Mouse (Mus musculus) ES-Bruce4 (cell line): ENCODE data around the gene Cnksr3.

Source experiments
- CTCF ChIP-seq: IDR thresholded peaks from one replicate; pipeline ENCODE4 v1.8.1; 2011; ENCODE audit warnings: low read depth, low read length
- POLR2A ChIP-seq: IDR thresholded peaks from one replicate; pipeline ENCODE4 v1.8.1; 2011; ENCODE audit warnings: low read length; ENCODE audit not compliant: insufficient read depth

DNA sequence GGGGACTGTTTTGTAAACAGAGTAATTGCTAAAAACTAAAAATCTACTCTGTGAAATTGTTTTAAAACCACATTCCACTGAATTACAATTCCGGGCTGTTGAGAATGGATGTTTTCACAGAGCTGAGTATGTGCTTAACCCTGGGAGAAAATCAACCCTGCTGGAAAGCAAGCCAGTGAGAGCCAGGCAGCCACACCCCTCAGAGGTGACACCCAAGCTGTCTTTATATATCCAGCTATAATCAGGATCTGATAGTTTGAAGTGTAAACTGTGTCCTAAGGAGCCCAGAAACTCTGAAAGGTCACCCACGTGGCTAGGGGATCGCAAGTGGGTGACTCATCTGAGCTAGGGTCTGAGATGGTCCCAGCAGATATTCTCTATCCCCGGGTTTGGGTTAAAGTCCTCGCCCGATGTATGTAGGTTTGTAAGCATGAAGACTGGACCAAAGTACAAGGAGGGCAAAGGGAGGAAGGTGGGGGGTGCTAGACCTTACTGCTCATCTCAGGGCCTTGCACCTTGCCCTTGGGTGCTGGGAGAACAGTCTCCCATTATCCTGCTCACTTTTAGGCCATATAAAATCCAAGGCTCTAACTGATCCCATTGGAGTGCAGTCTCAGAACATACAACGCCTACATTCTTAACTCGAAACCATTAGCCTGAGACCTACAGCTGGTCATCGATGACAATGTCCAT, 20.2 kb downstream of the Cnksr3 start:
- TF ChIP-seq CTCF, result no peak
- no peak for TF ChIP-seq POLR2A
